Mouse (Mus musculus): Measurements from ENCODE around the gene Fer. TPM values are rescaled to one million over a fixed set of nuclear protein-coding genes. Genes with fewer than 3 reads are reported as not detected.
A peak's percentile ranks its signal among the peaks of the same experiment; 100 is the strongest.

The Fer gene
- polyA plus RNA-seq (2015; fragmentation: Nextera tagmentation; extraction: Ambion mirVana) = 28.8 and 33.8 TPM in 2 replicates

- Histone ChIP-seq H3K36me3 (no peaks in the 10 kb centered on the region), H3K9ac (peak within 1 kb of the TSS; percentile 97), H3K4me2 (peak within 1 kb of the TSS; percentile 89), H3K27me3 (no peaks in the 10 kb centered on the region), H3K4me3 (peak within 1 kb of the TSS; percentile 98), H3K9me3 (no peaks in the 10 kb centered on the region), H3K4me1 (replicated peaks) (peaks cover 16% of the 10 kb centered on the region), H3K27ac (replicated peaks) (peak within 1 kb of the TSS; percentile 97)
- WGBS = under 1% methylated on average over 41 of the region's 41 CpGs
- no peak for ATAC-seq (ENCODE audit: low FRiP score, low read depth)
Observed at GRCm38 (mm10) chr17:63863012-63863630, at the start of gene Fer. Fer (plus strand) TSS chr17:63863062.

GRCm38 (mm10) chr17:63813552-63813951 lies 49.3 kb upstream of the Fer start:
- Histone ChIP-seq H3K27ac (replicated peaks) (no peak overlapping the region), H3K4me3 (no peak overlapping the region), H3K9ac (no peak overlapping the region), H3K4me1 (replicated peaks) (peaks cover 18% of the 10 kb centered on the region; the same call in 1 of the 2 replicates), H3K4me2 (no peak overlapping the region), H3K36me3 (no peaks in the 10 kb centered on the region), H3K27me3 (no peaks in the 10 kb centered on the region), H3K9me3 (no peaks in the 10 kb centered on the region)
- no peak for ATAC-seq (ENCODE audit: low FRiP score, low read depth)
- 82% methylated on average over 6 of the region's 6 CpGs for WGBS

GRCm38 (mm10) chr17:63818444-63819027 lies 44.3 kb upstream of the Fer start:
- 90% methylated on average over 10 of the region's 10 CpGs for WGBS
- Histone ChIP-seq H3K4me2 (no peak overlapping the region), H3K27ac (replicated peaks) (no peak overlapping the region), H3K9ac (no peak overlapping the region), H3K27me3 (no peaks in the 10 kb centered on the region), H3K36me3 (no peaks in the 10 kb centered on the region), H3K4me1 (replicated peaks) (no peaks in the 10 kb centered on the region), H3K4me3 (no peak overlapping the region), H3K9me3 (no peaks in the 10 kb centered on the region)
- no peak for ATAC-seq (ENCODE audit: low FRiP score, low read depth)

- H3K27ac ChIP-seq (replicated peaks) = no peak overlapping the region
- H3K4me1 ChIP-seq (replicated peaks) = no peaks in the 10 kb centered on the region
- no peak for ATAC-seq (ENCODE audit: low FRiP score, low read depth)
- H3K4me3 ChIP-seq = no peak overlapping the region
- H3K9ac ChIP-seq = no peak overlapping the region
- H3K9me3 ChIP-seq = no peaks in the 10 kb centered on the region
- H3K27me3 ChIP-seq = no peaks in the 10 kb centered on the region
- H3K36me3 ChIP-seq = no peaks in the 10 kb centered on the region
- no peak overlapping the region for H3K4me2 ChIP-seq
- 92% methylated on average over 4 of the region's 4 CpGs for WGBS
Observed at GRCm38 (mm10) chr17:63824141-63824540, 38.7 kb upstream of the Fer start.

- H3K27ac ChIP-seq (replicated peaks) = no peak overlapping the region
- H3K36me3 ChIP-seq = no peaks in the 10 kb centered on the region
- H3K4me2 ChIP-seq = no peak overlapping the region
- no peaks in the 10 kb centered on the region for H3K9me3 ChIP-seq
- WGBS = 84% methylated on average over 8 of the region's 8 CpGs
- no peak overlapping the region for H3K9ac ChIP-seq
- ATAC-seq (ENCODE audit: low FRiP score, low read depth) = no peak
- H3K27me3 ChIP-seq = no peaks in the 10 kb centered on the region
- no peaks in the 10 kb centered on the region for H3K4me1 ChIP-seq (replicated peaks)
- no peak overlapping the region for H3K4me3 ChIP-seq
Observed at GRCm38 (mm10) chr17:63826196-63826595, 36.7 kb upstream of the Fer start.

- H3K4me3 ChIP-seq = no peak overlapping the region
- H3K27me3 ChIP-seq = no peaks in the 10 kb centered on the region
- no peak overlapping the region for H3K27ac ChIP-seq (replicated peaks)
- WGBS = 90% methylated on average over 7 of the region's 7 CpGs
- H3K9me3 ChIP-seq = no peaks in the 10 kb centered on the region
- no peaks in the 10 kb centered on the region for H3K36me3 ChIP-seq
- no peak overlapping the region for H3K4me2 ChIP-seq
- no peak for ATAC-seq (ENCODE audit: low FRiP score, low read depth)
- H3K4me1 ChIP-seq (replicated peaks) = no peaks in the 10 kb centered on the region
- no peak overlapping the region for H3K9ac ChIP-seq
Observed at GRCm38 (mm10) chr17:63826767-63827166, 36.1 kb upstream of the Fer start.

GRCm38 (mm10) chr17:63828561-63829332 lies 34.1 kb upstream of the Fer start:
- WGBS = 59% methylated on average over 5 of the region's 5 CpGs
- no peak overlapping the region for H3K9ac ChIP-seq
- no peak overlapping the region for H3K27ac ChIP-seq (replicated peaks)
- H3K4me3 ChIP-seq = no peak overlapping the region
- H3K9me3 ChIP-seq = no peaks in the 10 kb centered on the region
- H3K4me1 ChIP-seq (replicated peaks) = no peaks in the 10 kb centered on the region
- no peaks in the 10 kb centered on the region for H3K36me3 ChIP-seq
- no peak for ATAC-seq (ENCODE audit: low FRiP score, low read depth)
- no peak overlapping the region for H3K4me2 ChIP-seq
- no peaks in the 10 kb centered on the region for H3K27me3 ChIP-seq

- 67% methylated on average over 4 of the region's 4 CpGs for WGBS
- Histone ChIP-seq H3K9me3 (no peaks in the 10 kb centered on the region), H3K4me2 (no peak overlapping the region), H3K36me3 (no peaks in the 10 kb centered on the region), H3K4me3 (no peak overlapping the region), H3K4me1 (replicated peaks) (no peaks in the 10 kb centered on the region), H3K27me3 (no peaks in the 10 kb centered on the region), H3K27ac (replicated peaks) (no peak overlapping the region), H3K9ac (no peak overlapping the region)
- ATAC-seq (ENCODE audit: low FRiP score, low read depth) = no peak
Observed at GRCm38 (mm10) chr17:63831550-63831949, 31.3 kb upstream of the Fer start.

- Histone ChIP-seq H3K4me3 (no peak overlapping the region), H3K36me3 (no peaks in the 10 kb centered on the region), H3K9me3 (no peaks in the 10 kb centered on the region), H3K9ac (no peak overlapping the region), H3K27me3 (no peaks in the 10 kb centered on the region), H3K27ac (replicated peaks) (no peak overlapping the region), H3K4me2 (no peak overlapping the region), H3K4me1 (replicated peaks) (no peaks in the 10 kb centered on the region)
- 90% methylated on average over 2 of the region's 2 CpGs for WGBS
- ATAC-seq (ENCODE audit: low FRiP score, low read depth) = no peak
Observed at GRCm38 (mm10) chr17:63836223-63836622, 26.6 kb upstream of the Fer start.

GRCm38 (mm10) chr17:63836641-63837040 lies 26.2 kb upstream of the Fer start:
- 87% methylated on average over 8 of the region's 8 CpGs for WGBS
- Histone ChIP-seq H3K27me3 (no peaks in the 10 kb centered on the region), H3K9me3 (no peaks in the 10 kb centered on the region), H3K4me3 (no peak overlapping the region), H3K4me2 (no peak overlapping the region), H3K9ac (no peak overlapping the region), H3K36me3 (no peaks in the 10 kb centered on the region), H3K4me1 (replicated peaks) (no peaks in the 10 kb centered on the region), H3K27ac (replicated peaks) (no peak overlapping the region)
- no peak for ATAC-seq (ENCODE audit: low FRiP score, low read depth)

GRCm38 (mm10) chr17:63838144-63838543 lies 24.7 kb upstream of the Fer start:
- H3K4me2 ChIP-seq = no peak overlapping the region
- H3K4me1 ChIP-seq (replicated peaks) = no peaks in the 10 kb centered on the region
- H3K36me3 ChIP-seq = no peaks in the 10 kb centered on the region
- ATAC-seq (ENCODE audit: low FRiP score, low read depth) = no peak
- H3K27ac ChIP-seq (replicated peaks) = no peak overlapping the region
- H3K9me3 ChIP-seq = no peaks in the 10 kb centered on the region
- no peak overlapping the region for H3K4me3 ChIP-seq
- no peaks in the 10 kb centered on the region for H3K27me3 ChIP-seq
- WGBS = 91% methylated on average over 8 of the region's 8 CpGs
- H3K9ac ChIP-seq = no peak overlapping the region

GRCm38 (mm10) chr17:63839636-63840269 lies 23.1 kb upstream of the Fer start:
- Histone ChIP-seq H3K27me3 (no peaks in the 10 kb centered on the region), H3K27ac (replicated peaks) (no peak overlapping the region), H3K4me3 (no peak overlapping the region), H3K9ac (no peak overlapping the region), H3K4me1 (replicated peaks) (no peaks in the 10 kb centered on the region), H3K4me2 (no peak overlapping the region), H3K36me3 (no peaks in the 10 kb centered on the region), H3K9me3 (no peaks in the 10 kb centered on the region)
- ATAC-seq (ENCODE audit: low FRiP score, low read depth) = no peak
- 93% methylated on average over 3 of the region's 3 CpGs for WGBS

Measured in hindbrain, embryonic 15.5 days (tissue).